Mouse (Mus musculus) kidney, adult 2 months (tissue): ENCODE results near the gene Fhit.

Source experiments
- CTCF ChIP-seq: fragments of 200-500 bp; conservative IDR thresholded peaks from 2 replicates; pipeline ENCODE4 v1.5.1; 2011; ENCODE audit warnings: low read depth, mild to moderate bottlenecking, control low read depth, low read length, moderate library complexity, mixed read lengths; ENCODE audit not compliant: insufficient read depth, insufficient read length
- POLR2A ChIP-seq: fragments of 200-500 bp; IDR thresholded peaks from one replicate; pipeline ENCODE4 v1.6.1; 2011; ENCODE audit warnings: low read depth, low read length, control low read depth

DNA sequence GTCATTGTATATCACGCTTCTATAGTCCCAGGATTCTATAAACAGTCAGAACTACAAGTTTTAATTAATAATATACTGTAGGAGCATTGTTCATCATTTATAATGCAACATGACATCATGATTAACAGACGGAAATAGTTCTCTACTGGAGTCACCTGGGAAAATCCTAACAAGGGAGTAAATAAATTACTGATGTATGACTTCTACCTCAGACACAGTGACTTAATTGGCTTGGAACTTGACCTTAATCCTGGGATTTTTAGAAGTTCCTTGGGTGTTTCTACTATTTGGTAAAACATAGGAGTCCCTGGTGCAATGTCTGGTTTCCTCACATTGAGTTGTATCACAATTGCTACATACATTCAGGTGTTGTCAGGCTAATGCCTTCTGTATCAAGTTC is 613.2 kb downstream of the Fhit start:
- TF ChIP-seq CTCF (no peak), POLR2A (no peak)
